Comparison of ENCODE assay signal across 1 mouse cellular context in the genomic region with DNA sequence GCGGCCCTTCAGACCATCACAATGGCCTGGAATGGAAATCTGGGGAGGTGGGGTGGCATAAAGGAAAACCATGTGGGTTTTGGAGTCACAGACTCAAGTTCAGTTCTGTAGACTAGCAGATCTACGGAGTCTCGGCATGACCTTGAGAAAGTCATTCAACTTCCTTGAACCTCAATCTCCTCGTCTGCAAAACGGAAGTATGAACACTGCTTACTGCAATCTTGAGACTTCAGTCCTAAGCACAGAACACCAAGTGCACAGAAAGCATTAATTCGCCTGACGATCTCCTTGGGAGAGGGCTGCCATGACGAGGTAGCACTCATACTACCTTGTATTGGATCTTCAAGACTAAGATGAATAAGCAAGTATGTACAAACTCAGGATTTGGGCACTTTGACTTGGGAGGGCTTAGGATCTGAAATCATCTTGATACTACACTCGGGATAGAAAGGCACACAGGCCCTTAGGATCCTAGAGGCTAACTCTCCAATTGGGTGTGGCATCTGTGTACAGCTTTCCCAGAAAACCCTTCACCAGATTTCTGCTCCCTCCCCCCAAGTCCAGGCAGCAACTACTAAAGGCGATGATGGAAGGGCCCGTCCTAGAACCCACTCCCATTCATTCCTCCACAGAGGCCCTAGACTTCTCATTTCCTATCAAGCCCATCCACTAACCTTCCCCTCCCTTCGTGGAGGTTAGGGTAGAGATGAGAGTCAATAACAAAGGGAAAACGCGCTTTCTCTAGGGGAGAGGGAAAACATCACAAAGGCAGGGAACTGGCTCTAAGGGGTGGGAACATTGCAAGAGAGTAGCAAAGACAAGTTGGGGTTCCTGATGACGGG.
TF ChIP-seq lines count a peak whose summit lies in the region.

No protein-coding gene starts in this region.

TF ChIP-seq in MEL, 35 proteins besides CTCF, POLR2A, EP300 and RAD21:
- TF ChIP-seq ELF1 (IDR thresholded peaks at IDR 0.05; ENCODE audit: low read depth, low read length) = 0 out of 2 replicates have a peak, but pooled peaks have one; percentile 43
- peak; percentile 51; the same call in 1 of the 2 replicates for TF ChIP-seq RCOR1 (IDR thresholded peaks at IDR 0.05; ENCODE audit: low read depth, low read length)
- no peak for TF ChIP-seq MEF2A (IDR thresholded peaks at IDR 0.05; ENCODE audit: extremely low read depth, insufficient replicate concordance, low read depth, low read length, poor library complexity, severe bottlenecking)
- no peak for TF ChIP-seq POLR2AphosphoS2 (IDR thresholded peaks at IDR 0.05; ENCODE audit: low read length)
- no peak for TF ChIP-seq NELFE (IDR thresholded peaks at IDR 0.05; ENCODE audit: low read depth, low read length)
- TF ChIP-seq TAL1 (IDR thresholded peaks at IDR 0.05; ENCODE audit: low read length) = no peak
- TF ChIP-seq NRF1 (IDR thresholded peaks at IDR 0.05; ENCODE audit: insufficient read depth, low read depth, low read length, poor library complexity, severe bottlenecking) = no peak
- TF ChIP-seq CHD2 (IDR thresholded peaks at IDR 0.05; ENCODE audit: low read length) = no peak
- TF ChIP-seq CHD1 (IDR thresholded peaks at IDR 0.05; ENCODE audit: low read depth, low read length) = no peak
- TF ChIP-seq E2F4 (IDR thresholded peaks at IDR 0.05; ENCODE audit: borderline replicate concordance, low read depth, low read length) = no peak
- 0 out of 2 replicates have a peak, but pooled peaks have one; percentile 39 for TF ChIP-seq TBP (IDR thresholded peaks at IDR 0.05; ENCODE audit: low read depth, low read length)
- no peak for TF ChIP-seq MAFK (IDR thresholded peaks at IDR 0.05; ENCODE audit: borderline replicate concordance, low read depth, low read length)
